Mouse (Mus musculus): ENCODE data around the gene Ppp1r21. TPM values are rescaled to one million over a fixed set of nuclear protein-coding genes. Genes with fewer than 3 reads are reported as not detected.

The Ppp1r21 gene
- polyA plus RNA-seq, 1 experiment from 2014 or later, result 47.8 TPM

DNA sequence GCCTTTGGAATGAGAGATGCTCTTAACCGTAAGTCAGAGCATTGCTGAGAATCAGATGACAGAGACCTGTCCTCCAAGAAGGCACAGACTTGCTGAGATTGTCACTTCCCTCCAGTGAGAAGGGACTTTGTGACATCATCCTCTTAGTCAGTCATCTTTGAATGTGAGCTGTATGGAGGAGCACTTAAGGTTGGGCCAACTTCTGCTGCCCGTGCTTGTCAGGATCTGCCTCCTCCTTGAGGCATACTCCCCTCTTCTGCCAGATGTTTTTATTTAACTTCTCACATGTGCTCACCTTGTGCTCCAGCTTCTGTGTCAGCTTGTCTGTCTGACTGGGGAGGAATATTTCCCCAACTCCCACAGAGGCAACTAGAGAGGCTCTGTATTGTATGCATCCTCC, 81.1 kb downstream of the Ppp1r21 start:
- no peak for ATAC-seq (ENCODE audit: low FRiP score)
- no peak for DNase-seq (ENCODE audit: low spot score)
- Histone ChIP-seq H3K9ac (no peak overlapping the region), H3K27ac (no peak overlapping the region), H3K4me3 (replicated peaks; ENCODE audit: low read length) (no peak overlapping the region), H3K27me3 (ENCODE audit: control insufficient read depth, insufficient read depth, low read length) (no peaks in the 10 kb centered on the region), H3K9me3 (ENCODE audit: control insufficient read depth, low read length) (no peaks in the 10 kb centered on the region), H3K36me3 (replicated peaks; ENCODE audit: control insufficient read depth, insufficient read depth) (no peaks in the 10 kb centered on the region), H3K4me1 (replicated peaks; ENCODE audit: control insufficient read depth, insufficient read depth, low read length) (no peaks in the 10 kb centered on the region), H3K4me2 (replicated peaks) (no peak overlapping the region)
- 83% methylated on average over 2 of the region's 2 CpGs for WGBS

DNA sequence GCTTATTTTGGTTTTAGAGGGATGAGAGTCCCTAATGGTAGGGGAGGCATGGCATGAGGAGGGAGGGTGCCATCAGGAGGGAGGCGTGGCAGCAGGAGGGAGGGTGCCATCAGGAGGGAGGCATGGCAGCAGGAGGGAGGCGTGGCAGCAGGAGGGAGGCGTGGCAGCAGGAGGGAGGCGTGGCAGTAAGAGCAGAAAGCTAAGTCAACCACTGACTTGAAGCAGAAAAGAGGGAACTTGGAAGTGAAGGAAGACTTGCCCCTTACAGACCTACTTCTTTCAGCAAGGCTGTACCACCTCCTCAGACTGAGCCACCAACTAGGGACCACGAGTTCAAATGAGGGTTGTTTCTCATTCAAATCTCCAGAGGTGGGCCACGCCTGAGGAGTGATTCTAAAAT, 83.3 kb downstream of the Ppp1r21 start:
- WGBS, result 49% methylated on average over 6 of the region's 6 CpGs
- no peaks in the 10 kb centered on the region for H3K9me3 ChIP-seq (ENCODE audit: control insufficient read depth, low read length)
- ATAC-seq (ENCODE audit: low FRiP score), result no peak

DNA sequence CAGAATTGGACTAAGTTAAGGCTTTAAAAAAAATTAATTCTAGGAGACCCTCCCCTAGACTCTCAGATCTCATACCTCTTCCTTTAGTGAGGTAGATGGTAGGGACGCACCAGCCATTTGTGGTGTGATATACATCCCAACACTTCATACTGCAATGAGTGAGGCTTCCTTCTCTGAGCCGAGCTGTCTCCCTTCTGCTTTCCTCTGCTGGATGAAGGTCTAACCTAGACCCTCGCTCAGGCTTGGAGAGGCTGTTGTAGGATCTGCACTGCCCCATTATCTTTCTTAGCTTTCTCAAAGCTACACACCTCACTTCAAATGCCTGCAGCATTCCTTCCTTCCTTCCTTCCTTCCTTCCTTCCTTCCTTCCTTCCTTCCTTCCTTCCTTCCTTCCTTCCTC, 83.8 kb downstream of the Ppp1r21 start:
- Histone ChIP-seq H3K4me2 (replicated peaks) (no peak overlapping the region), H3K9me3 (ENCODE audit: control insufficient read depth, low read length) (no peaks in the 10 kb centered on the region), H3K27ac (no peak overlapping the region), H3K36me3 (replicated peaks; ENCODE audit: control insufficient read depth, insufficient read depth) (no peaks in the 10 kb centered on the region), H3K4me1 (replicated peaks; ENCODE audit: control insufficient read depth, insufficient read depth, low read length) (no peaks in the 10 kb centered on the region), H3K9ac (no peak overlapping the region), H3K27me3 (ENCODE audit: control insufficient read depth, insufficient read depth, low read length) (no peaks in the 10 kb centered on the region), H3K4me3 (replicated peaks; ENCODE audit: low read length) (no peak overlapping the region)
- ATAC-seq (ENCODE audit: low FRiP score) (no peak), DNase-seq (ENCODE audit: low spot score) (no peak)
- WGBS, result 94% methylated on average over 3 of the region's 3 CpGs

More for the DNA sequence above, 83.3 kb downstream of the Ppp1r21 start:
- Histone ChIP-seq H3K4me2 (replicated peaks) (no peak overlapping the region), H3K4me1 (replicated peaks; ENCODE audit: control insufficient read depth, insufficient read depth, low read length) (no peaks in the 10 kb centered on the region), H3K27me3 (ENCODE audit: control insufficient read depth, insufficient read depth, low read length) (no peaks in the 10 kb centered on the region), H3K4me3 (replicated peaks; ENCODE audit: low read length) (no peak overlapping the region), H3K36me3 (replicated peaks; ENCODE audit: control insufficient read depth, insufficient read depth) (no peaks in the 10 kb centered on the region), H3K9ac (no peak overlapping the region), H3K27ac (no peak overlapping the region)
- no peak for DNase-seq (ENCODE audit: low spot score)

DNA sequence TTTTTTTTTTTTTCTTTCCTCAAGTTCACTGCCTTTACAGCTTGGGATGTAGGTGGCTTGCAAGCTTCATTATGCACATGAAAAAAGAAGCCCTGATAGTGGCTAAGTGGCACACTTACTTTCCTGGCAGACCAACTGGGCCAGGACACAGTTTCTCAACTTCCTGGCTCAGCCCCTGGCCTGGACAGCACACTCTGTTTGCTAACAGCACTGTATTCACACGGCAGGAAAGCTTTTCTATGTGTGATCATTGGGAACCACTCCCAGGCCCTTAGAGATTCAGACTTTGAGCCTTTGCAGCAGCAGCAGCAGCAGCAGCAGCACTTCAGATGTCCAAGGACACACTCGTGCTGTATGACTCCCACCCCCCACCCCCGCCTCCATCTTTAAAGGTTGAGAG, 84.3 kb downstream of the Ppp1r21 start:
- H3K36me3 ChIP-seq (replicated peaks; ENCODE audit: control insufficient read depth, insufficient read depth), result no peaks in the 10 kb centered on the region
- H3K4me1 ChIP-seq (replicated peaks; ENCODE audit: control insufficient read depth, insufficient read depth, low read length), result no peaks in the 10 kb centered on the region
- no peak for ATAC-seq (ENCODE audit: low FRiP score)
- H3K4me3 ChIP-seq (replicated peaks; ENCODE audit: low read length), result no peak overlapping the region
- no peaks in the 10 kb centered on the region for H3K27me3 ChIP-seq (ENCODE audit: control insufficient read depth, insufficient read depth, low read length)
- H3K4me2 ChIP-seq (replicated peaks), result no peak overlapping the region
- H3K9ac ChIP-seq, result no peak overlapping the region
- H3K9me3 ChIP-seq (ENCODE audit: control insufficient read depth, low read length), result no peaks in the 10 kb centered on the region
- no peak for DNase-seq (ENCODE audit: low spot score)
- WGBS, result 63% methylated on average over 3 of the region's 3 CpGs
- no peak overlapping the region for H3K27ac ChIP-seq

DNA sequence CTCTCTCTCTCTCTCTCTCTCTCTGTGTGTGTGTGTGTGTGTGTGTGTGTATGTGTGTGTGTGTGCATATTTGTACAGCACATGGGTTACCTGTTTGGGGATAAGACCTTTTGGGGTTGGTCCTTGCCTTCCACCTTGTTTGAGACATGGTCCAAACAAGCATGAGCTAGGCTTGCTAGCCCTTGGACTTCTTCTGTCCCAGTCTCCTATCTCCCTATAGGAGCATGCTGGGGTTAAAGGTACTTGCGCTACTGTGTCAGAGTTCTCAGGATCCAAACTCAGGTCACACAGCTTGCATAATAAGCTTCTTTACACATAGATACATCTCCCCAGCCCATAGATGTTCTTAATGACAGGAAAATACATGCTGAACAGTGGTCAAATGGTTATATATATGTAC, 84.8 kb downstream of the Ppp1r21 start:
- Histone ChIP-seq H3K4me2 (replicated peaks) (no peak overlapping the region), H3K27me3 (ENCODE audit: control insufficient read depth, insufficient read depth, low read length) (no peaks in the 10 kb centered on the region), H3K9ac (no peak overlapping the region), H3K9me3 (ENCODE audit: control insufficient read depth, low read length) (no peaks in the 10 kb centered on the region), H3K4me3 (replicated peaks; ENCODE audit: low read length) (no peak overlapping the region), H3K27ac (no peak overlapping the region), H3K36me3 (replicated peaks; ENCODE audit: control insufficient read depth, insufficient read depth) (no peaks in the 10 kb centered on the region), H3K4me1 (replicated peaks; ENCODE audit: control insufficient read depth, insufficient read depth, low read length) (no peaks in the 10 kb centered on the region)
- no peak for DNase-seq (ENCODE audit: low spot score)
- WGBS, result 100% methylated on average over 1 of the region's 1 CpGs
- no peak for ATAC-seq (ENCODE audit: low FRiP score)

DNA sequence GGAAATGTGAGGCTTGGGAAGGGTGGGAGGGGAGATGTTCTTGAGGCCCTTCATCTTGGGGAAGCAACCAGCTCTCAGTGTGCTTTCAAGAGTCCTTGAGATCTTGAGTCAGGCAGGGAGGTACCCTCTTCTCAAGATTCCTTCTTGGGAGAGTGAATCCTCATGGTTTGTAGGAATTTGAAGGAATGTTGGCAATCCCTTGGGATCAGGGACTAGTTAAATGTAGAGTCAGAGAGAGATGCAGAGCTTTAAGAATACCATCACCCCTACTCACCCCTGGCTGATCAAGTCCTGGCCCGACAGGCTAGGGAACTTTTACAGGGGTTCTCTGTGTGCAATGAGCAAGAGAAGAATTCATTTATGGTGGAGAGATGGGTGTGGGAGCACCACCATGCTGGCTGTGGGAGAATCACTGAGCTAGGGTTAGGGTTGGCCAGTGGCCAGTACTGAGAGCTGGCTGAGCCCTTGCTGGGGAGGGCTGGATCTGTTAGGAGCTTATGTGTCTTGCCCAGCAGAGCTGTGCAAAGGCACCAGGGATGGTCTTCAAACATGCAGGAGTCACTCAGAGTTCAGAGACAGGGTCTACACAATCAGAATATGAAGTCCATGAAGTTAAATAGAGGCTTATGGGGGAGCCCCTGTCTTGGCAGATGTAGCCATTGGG, 85.7 kb downstream of the Ppp1r21 start:
- no peaks in the 10 kb centered on the region for H3K9me3 ChIP-seq (ENCODE audit: control insufficient read depth, low read length)
- H3K4me2 ChIP-seq (replicated peaks), result no peak overlapping the region
- no peak overlapping the region for H3K4me3 ChIP-seq (replicated peaks; ENCODE audit: low read length)
- DNase-seq (ENCODE audit: low spot score) (no peak), ATAC-seq (ENCODE audit: low FRiP score) (no peak)
- no peak overlapping the region for H3K9ac ChIP-seq
- H3K4me1 ChIP-seq (replicated peaks; ENCODE audit: control insufficient read depth, insufficient read depth, low read length), result no peaks in the 10 kb centered on the region
- H3K27me3 ChIP-seq (ENCODE audit: control insufficient read depth, insufficient read depth, low read length), result no peaks in the 10 kb centered on the region
- H3K36me3 ChIP-seq (replicated peaks; ENCODE audit: control insufficient read depth, insufficient read depth), result no peaks in the 10 kb centered on the region
- no peak overlapping the region for H3K27ac ChIP-seq
- 95% methylated on average over 1 of the region's 1 CpGs for WGBS

DNA sequence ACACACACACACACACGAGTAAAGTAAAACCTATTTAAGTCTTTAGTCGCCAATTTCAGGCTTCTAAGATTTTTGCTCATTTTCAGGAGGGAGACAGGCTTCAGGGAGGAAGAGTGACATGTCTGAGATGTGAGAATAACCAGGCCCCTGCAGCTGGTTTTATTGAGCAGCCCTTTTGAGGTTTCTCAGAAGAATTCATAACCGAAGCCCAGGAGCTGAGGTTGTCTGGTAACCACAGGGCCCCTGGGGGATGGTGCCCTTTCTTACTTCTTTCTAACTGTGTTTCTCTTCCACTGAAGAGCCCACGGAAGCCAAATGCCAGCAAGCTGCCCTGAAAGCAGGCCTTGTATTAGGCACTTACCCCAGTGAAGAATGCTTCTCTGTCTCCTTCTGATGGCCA, 91.0 kb downstream of the Ppp1r21 start:
- Histone ChIP-seq H3K27ac (no peak overlapping the region), H3K4me1 (replicated peaks; ENCODE audit: control insufficient read depth, insufficient read depth, low read length) (no peaks in the 10 kb centered on the region), H3K4me2 (replicated peaks) (no peak overlapping the region), H3K4me3 (replicated peaks; ENCODE audit: low read length) (no peak overlapping the region), H3K27me3 (ENCODE audit: control insufficient read depth, insufficient read depth, low read length) (no peaks in the 10 kb centered on the region), H3K9ac (no peak overlapping the region), H3K9me3 (ENCODE audit: control insufficient read depth, low read length) (no peaks in the 10 kb centered on the region), H3K36me3 (replicated peaks; ENCODE audit: control insufficient read depth, insufficient read depth) (no peaks in the 10 kb centered on the region)
- WGBS, result 91% methylated on average over 4 of the region's 4 CpGs
- DNase-seq (ENCODE audit: low spot score), result no peak
- ATAC-seq (ENCODE audit: low FRiP score), result no peak

DNA sequence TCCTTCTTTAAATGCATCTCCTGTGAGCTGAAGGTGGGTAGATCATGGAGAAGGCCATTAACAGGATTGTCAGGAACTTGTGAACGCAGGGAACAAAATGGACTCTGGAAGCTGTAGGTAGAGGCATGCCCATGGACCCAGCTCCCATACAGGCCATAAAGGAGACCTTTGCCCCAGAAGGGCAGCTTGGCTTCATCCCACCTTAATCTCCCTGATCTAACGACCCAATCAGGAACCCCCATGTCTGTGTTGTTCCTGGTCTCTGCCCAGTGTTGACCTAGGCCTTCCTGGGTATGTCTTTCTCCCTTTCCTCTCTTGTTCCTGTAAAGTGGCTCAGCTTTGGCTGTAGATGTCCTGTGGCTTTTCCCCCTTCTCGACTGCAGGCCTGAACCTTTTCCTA, 91.5 kb downstream of the Ppp1r21 start:
- H3K9me3 ChIP-seq (ENCODE audit: control insufficient read depth, low read length), result no peaks in the 10 kb centered on the region
- H3K27me3 ChIP-seq (ENCODE audit: control insufficient read depth, insufficient read depth, low read length), result no peaks in the 10 kb centered on the region
- H3K9ac ChIP-seq, result no peak overlapping the region
- no peaks in the 10 kb centered on the region for H3K4me1 ChIP-seq (replicated peaks; ENCODE audit: control insufficient read depth, insufficient read depth, low read length)
- no peaks in the 10 kb centered on the region for H3K36me3 ChIP-seq (replicated peaks; ENCODE audit: control insufficient read depth, insufficient read depth)
- no peak overlapping the region for H3K27ac ChIP-seq
- DNase-seq (ENCODE audit: low spot score) (no peak), ATAC-seq (ENCODE audit: low FRiP score) (no peak)
- 96% methylated on average over 3 of the region's 3 CpGs for WGBS
- H3K4me3 ChIP-seq (replicated peaks; ENCODE audit: low read length), result no peak overlapping the region
- H3K4me2 ChIP-seq (replicated peaks), result no peak overlapping the region

DNA sequence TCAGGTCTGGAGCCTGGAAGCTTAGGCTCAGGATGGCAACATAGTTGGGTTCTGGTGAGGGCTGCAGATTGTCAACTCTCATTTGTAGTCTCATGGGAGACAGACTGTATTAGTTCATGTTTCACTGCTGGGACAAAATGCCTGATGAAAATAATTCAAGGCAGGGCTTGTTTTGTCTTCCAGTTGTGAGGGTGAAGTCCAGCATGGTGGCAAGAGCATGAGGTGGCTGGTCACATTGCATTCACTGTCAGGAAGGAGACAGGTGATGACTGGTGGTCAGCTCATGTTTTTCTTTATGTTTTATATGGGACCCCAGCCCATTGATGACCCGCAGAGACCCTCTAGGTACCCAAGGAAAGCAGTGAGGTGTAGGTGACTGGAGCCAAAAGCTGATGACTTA, 92.8 kb downstream of the Ppp1r21 start:
- Histone ChIP-seq H3K9me3 (ENCODE audit: control insufficient read depth, low read length) (no peaks in the 10 kb centered on the region), H3K4me3 (replicated peaks; ENCODE audit: low read length) (no peak overlapping the region), H3K4me1 (replicated peaks; ENCODE audit: control insufficient read depth, insufficient read depth, low read length) (no peaks in the 10 kb centered on the region), H3K27me3 (ENCODE audit: control insufficient read depth, insufficient read depth, low read length) (no peaks in the 10 kb centered on the region), H3K27ac (no peak overlapping the region), H3K9ac (no peak overlapping the region), H3K36me3 (replicated peaks; ENCODE audit: control insufficient read depth, insufficient read depth) (no peaks in the 10 kb centered on the region), H3K4me2 (replicated peaks) (no peak overlapping the region)
- WGBS, result 89% methylated on average over 1 of the region's 1 CpGs
- DNase-seq (ENCODE audit: low spot score) (no peak), ATAC-seq (ENCODE audit: low FRiP score) (no peak)

DNA sequence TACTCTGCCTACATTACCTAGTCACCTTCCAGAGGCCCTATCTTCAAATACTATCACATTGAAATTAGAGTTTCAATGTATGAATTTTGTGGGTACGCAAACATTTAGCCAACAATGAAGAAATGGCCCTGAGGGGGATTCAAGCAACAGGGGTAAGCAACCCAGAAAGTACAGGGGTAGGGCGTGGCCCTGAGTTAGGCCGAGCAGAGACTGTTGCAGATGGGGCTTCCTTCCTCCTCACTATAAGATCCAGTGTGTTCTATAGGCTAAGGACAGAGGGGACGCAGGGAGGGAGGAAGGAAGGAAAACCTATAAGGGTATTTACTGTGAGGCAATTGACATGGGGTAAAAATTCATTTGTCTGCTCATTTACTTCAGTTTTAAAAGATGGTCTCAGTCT, 94.5 kb downstream of the Ppp1r21 start:
- Histone ChIP-seq H3K9ac (no peak overlapping the region), H3K4me3 (replicated peaks; ENCODE audit: low read length) (no peak overlapping the region), H3K27ac (no peak overlapping the region), H3K9me3 (ENCODE audit: control insufficient read depth, low read length) (no peaks in the 10 kb centered on the region), H3K36me3 (replicated peaks; ENCODE audit: control insufficient read depth, insufficient read depth) (no peaks in the 10 kb centered on the region), H3K4me2 (replicated peaks) (no peak overlapping the region), H3K4me1 (replicated peaks; ENCODE audit: control insufficient read depth, insufficient read depth, low read length) (peaks cover 2% of the 10 kb centered on the region; the same call in 1 of the 2 replicates), H3K27me3 (ENCODE audit: control insufficient read depth, insufficient read depth, low read length) (no peaks in the 10 kb centered on the region)
- ATAC-seq (ENCODE audit: low FRiP score) (no peak), DNase-seq (ENCODE audit: low spot score) (no peak)
- WGBS, result 95% methylated on average over 4 of the region's 4 CpGs

Data from hindbrain, embryonic 14.5 days (tissue).